Mouse (Mus musculus) granulocyte monocyte progenitor cell, adult 5-6 weeks (primary cell): Measurements from ENCODE around the gene Supt3. TPM values are rescaled to one million over a fixed set of nuclear protein-coding genes. Genes with fewer than 3 reads are reported as not detected.

Experiments used
- ATAC-seq: replicated peaks from 2 replicates; pipeline ENCODE4 v1.8.0; 2016; ENCODE audit warnings: mild to moderate bottlenecking, moderate TSS enrichment, inconsistent platforms; ENCODE audit not compliant: poor library complexity, severe bottlenecking
- total RNA-seq, 2 experiments: library from RNA; stranded (forward) in 1 of 2; stranded (reverse) in 1 of 2; fragments of 200-712, 200-1000 nt in 1 of 2; fragments of >200 nt in 1 of 2; fragmentation: Nextera tagmentation in 1 of 2; gene quantifications; 2 replicates each; pipeline ENCODE4 v1.2.3; 2014 to 2017

Supt3 gene
- total RNA-seq, 2 experiments from 2014 or later = 13.5 to 27.8 TPM

DNA sequence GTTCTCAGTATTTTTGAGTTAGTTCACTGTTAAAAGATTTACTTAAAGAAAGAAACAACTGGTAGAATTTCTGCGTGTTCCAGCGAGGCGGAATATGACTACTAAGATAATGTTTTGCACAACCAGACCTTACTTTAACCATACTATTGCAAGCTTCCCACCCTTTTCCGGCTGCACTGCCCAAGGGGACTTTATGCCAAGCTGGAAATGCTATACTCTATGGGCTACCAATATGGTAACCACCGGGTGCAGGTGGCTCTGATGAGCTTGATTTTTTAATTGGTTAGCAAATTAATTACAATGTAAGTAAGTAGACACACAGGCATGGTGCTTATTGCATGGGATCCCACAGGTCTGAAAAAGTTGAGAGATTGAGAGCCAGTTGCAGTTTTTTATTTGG is 1.2 kb downstream of the Supt3 start:
- ATAC-seq = no peak

- no peak for ATAC-seq
Observed at GRCm38 (mm10) chr17:44780353-44780752, 3.4 kb downstream of the Supt3 start.

GRCm38 (mm10) chr17:44782366-44782765 is 5.4 kb downstream of the Supt3 start:
- ATAC-seq = no peak

- peak; percentile 96 for ATAC-seq
Observed at GRCm38 (mm10) chr17:44783143-44783542, 6.2 kb downstream of the Supt3 start.

- ATAC-seq = peak; percentile 75
Observed at GRCm38 (mm10) chr17:44788982-44789747, 12.2 kb downstream of the Supt3 start.

DNA sequence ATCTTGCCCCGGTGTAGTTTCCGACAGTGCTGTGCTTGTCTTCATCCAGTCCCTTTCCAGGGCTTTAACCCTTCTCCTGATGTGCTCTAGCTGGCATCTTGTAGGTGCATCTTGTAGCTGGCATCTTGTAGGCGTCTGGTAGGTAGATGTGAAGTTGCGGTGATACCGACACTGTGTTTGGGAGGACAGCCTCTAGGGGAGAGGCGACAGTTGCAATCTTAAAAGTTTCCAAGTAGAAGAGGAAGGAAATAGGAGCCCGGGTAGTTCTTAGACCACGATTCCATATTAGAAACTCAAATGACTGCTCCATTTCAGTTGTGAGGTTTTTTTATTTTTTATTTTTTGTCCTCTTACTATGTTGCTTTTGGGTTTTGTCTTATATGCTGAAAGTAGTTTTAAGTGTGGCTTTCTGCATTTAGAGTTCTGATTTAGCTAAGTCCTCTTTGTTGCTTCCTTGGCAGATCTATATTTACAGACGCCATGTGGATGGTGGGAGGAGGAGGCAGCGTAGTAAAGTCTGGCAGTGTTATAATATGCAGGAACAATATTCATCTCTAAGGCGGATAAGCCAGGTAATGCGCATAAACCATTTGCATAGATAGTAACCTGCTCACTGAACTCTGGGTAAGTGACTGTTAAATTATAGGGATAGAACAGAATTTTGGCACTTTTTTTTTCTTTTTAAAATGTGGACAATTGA is 15.4 kb downstream of the Supt3 start:
- peak; percentile 55 for ATAC-seq

GRCm38 (mm10) chr17:44797331-44797730 is 20.4 kb downstream of the Supt3 start:
- ATAC-seq = no peak

DNA sequence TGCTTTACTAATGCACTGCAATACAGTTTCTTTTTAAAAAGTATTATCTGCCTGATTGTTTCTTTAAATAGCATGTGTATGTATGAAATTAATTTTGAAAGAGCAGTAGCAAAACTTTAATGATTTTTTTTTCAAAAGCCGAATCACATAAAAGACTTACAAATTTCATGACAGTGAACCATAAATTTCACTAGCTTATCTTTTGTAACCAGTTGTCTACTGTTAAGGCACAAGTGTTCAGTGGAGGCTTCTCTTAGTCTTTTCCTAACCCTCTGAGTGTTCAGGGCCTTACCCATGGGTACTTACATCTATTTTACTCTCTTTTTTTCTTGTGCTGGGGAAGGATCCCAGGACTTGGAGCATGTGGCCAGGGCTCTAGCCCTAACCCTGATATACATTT is 30.1 kb downstream of the Supt3 start:
- ATAC-seq = no peak

DNA sequence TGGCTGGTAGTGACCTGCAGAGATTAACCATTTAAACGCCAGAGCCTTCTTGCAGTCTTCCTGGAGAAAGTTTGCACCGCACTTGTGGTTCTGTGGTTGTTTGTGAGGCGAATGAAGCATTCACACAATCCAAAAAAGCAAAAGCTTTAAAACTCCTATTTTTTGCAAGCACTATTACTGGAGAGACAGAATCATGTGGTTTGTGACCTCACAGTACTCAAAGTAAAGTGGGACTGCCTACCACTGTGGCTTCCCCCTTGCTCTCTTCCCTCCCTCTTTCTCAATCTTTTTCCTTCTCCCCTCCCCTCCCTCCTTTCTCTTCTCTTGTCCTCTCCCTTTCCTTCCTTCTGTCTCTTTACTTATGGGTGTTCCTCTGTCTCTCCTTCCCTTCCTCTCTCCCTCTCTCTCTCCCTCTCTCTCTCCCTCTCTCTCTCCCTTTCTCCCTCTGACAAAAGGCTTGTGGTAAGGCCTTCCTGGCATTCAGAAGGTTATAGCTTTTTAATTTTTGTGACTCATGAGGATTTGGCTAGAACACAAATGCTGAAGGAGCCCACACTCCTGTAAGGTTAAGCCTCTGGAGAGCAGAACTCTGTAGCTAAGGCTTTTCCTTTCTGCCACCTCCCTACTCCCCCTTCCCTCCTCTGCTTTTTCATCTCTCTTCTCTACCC is 37.7 kb downstream of the Supt3 start, which contains the start of gene Runx2:
Runx2 (minus strand) TSS at position 290 of the 668 bp plus-strand sequence.
- ATAC-seq = peak; percentile 87

DNA sequence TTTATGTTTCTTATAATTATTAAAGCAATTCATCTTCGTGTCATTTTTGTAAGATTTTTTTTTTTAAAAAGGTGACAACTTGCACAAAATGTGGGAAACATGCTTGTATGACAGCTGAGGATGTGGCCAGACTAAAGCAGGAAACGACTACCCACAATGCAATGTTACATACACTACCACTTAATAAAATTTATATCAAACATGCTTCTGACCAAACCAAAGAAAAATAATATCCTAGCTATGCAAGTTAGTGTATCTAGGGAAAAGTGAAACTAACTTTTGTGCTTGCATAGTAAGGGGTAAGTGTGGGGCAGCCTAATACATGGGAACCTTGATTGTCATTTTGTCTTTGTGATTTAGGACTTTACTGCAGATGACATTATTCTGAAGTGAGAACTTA is 41.9 kb downstream of the Supt3 start:
- ATAC-seq = no peak

- ATAC-seq = no peak
Observed at GRCm38 (mm10) chr17:44819816-44820215, 42.9 kb downstream of the Supt3 start.

GRCm38 (mm10) chr17:44821940-44822339 is 45.0 kb downstream of the Supt3 start:
- ATAC-seq = no peak

- no peak for ATAC-seq
Observed at GRCm38 (mm10) chr17:44827124-44827523, 50.2 kb downstream of the Supt3 start.

DNA sequence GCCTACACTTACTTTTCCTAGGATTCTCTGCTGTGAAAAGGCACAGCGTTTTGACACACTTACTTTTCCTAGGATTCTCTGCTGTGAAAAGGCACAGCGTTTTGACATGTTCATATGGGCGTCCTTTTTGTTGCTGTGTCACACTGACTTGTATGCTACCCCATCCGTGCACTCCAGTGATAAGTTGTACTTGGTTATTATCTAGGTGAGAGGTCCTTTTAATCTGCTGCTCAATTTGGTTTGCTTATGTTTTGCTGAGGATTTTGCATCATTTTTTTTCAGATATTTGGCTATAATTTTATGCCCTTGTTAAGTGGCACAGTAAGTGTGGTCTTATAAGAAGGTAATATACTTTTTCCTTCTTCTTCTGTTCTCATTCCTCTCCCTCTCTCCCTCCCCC is 51.0 kb downstream of the Supt3 start:
- ATAC-seq = no peak

- ATAC-seq = no peak
Observed at GRCm38 (mm10) chr17:44829587-44829986, 52.6 kb downstream of the Supt3 start.

DNA sequence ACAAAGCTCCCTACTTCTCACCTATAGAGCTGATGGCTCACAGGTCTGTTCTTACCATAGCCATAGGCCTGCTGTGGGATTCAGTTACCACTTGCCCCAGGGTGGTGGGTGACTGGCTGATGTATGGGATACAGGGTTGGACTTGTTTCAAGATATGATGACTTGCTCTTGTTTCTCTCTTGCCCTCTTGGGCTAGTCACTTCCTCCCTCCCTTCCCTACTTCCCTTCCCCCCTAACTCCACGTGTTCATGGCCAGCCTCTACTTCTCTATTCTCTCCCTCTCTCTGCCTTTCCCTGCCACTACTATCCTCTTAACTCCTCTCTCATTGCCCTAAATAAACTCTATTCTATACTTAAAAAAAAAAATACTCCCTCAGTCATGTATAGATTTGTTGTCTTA is 54.2 kb downstream of the Supt3 start:
- ATAC-seq = peak; percentile 52; the same call in 1 of the 2 replicates

- no peak for ATAC-seq
Observed at GRCm38 (mm10) chr17:44842184-44842583, 65.2 kb downstream of the Supt3 start.

DNA sequence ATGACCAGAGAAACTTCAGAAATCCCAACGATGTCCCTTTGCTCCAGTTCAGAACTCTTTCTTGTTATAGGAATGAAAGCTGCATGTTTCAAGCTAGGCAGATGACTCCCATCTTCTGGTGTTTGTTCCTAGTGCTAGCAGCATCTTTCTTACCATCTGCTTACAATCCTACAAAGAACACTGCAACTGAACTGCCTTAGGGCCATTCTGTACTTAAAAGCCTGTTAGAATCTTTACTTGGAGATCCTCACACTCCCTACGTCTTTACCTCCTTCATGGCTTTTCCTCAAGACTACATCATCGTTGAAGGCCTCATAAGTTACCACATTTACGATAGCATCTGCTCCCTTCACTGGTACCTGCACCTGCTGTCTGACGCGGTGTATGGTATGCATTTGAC is 86.2 kb downstream of the Supt3 start:
- no peak for ATAC-seq

DNA sequence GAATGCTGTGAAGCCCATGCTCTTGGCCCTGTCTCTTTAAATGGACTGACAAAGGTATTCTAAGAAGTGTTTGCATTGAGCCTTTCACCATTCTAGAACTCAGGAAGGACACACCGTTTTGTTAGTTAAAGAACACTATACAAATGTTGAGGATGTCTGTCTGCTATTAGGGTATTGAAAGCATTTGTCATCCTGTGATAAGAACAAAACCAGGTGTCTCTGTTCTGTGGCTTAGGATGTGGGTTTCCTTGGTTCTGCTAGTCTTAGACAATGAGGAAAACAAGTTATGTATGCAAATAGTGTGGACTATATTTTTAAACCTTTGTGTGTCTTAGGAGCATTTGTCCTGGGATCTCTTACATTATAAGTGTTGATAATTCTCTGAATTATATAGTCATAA is 116.6 kb downstream of the Supt3 start:
- ATAC-seq = no peak

DNA sequence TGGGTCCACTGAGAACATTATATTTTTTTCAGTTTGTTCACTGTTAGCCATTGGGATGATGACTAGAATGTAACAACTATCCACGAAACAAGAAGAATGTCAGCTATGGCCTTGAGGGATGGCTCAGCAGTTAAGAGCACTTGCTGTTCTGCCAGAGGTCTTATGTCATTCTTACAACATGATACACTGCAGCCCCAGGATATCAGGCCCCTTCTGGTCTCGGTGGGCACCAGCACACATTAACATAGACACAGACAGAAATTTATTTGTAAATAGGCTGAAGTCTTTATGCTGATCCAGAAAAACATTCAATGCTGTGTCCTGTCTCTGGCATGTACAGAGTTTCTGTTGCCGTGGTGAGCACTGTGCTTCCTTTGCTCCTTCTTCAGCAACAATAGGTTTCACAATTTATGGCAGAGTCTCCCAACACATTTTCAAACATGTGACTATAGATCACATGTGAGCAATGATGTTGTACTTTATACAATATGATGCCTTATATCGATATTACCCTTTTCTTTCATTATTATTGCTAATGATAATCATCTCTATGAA is 166.7 kb downstream of the Supt3 start:
- ATAC-seq = peak; percentile 17; the same call in 1 of the 2 replicates

DNA sequence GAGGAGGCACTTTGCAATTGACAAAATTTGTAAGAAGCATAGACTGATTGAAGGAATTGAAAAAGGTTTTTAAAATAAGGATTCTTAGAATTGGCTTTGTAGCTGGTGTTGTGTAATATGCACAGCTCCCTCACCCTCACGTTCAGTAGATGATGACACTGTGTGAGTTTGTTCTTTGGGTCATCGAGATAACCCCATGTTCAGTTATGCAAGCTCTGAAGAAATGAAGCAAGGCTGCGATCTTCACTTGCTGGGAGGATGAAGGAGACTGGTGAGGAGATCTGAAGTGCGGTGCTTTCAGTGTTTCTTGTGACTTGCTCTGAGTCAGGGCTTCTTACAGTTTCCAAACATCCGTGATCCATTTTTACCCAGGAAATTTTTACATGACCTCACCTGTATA is 168.4 kb downstream of the Supt3 start:
- ATAC-seq = peak; percentile 85
